Mouse (Mus musculus): ENCODE measurements around the gene Prl3d2. TPM values are rescaled to one million over a fixed set of nuclear protein-coding genes. Genes with fewer than 3 reads are reported as not detected.
"Not testable (repeated sequence)": the region's sequence is repeated elsewhere in the genome, so short reads cannot be mapped to it uniquely, and the experiment has no call there.

Gene Prl3d2
- polyA plus RNA-seq (2015; fragmentation: Nextera tagmentation; extraction: Ambion mirVana): not detected in 2 replicates

DNA sequence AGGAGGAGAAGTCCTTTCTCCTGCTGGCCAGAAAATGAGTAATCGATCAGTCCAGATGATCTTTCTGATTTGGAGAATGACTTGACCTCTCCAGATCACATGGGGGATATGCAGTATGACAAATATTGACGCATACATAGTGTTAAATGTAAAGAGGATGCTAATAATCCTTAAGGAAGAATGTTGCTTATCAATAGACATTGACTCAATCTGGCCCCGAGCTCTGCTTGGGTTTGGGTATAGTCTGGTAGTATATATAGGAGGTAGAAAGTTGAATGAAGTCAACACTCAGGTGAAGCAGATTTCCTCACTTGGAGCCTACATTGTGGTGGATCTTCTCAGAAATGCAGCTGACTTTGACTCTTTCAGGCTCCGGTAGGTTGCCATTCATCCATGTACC is at the start of gene Prl3d2:
Prl3d2 (plus strand) TSS at position 301 of the 400 bp plus-strand sequence.
- not testable (repeated sequence) for H3K4me2 ChIP-seq

DNA sequence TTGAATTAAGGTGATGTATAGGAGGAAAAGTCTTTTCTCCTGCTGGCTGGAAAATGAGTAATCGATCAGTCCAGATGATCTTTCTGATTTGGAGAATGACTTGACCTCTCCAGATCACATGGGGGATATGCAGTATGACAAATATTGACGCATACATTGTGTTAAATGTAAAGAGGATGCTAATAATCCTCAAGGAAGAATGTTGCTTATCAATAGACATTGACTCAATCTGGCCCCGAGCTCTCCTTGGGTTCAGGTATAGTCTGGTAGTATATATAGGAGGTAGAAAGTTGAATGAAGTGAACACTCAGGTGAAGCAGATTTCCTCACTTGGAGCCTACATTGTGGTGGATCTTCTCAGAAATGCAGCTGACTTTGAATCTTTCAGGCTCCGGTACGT is 27.6 kb upstream of the Prl3d2 start, which contains the start of gene Prl3d1:
Prl3d1 (plus strand) TSS at position 301 of the 400 bp plus-strand sequence.
- not testable (repeated sequence) for ATAC-seq (ENCODE audit: low FRiP score, low read depth); H3K9me3 ChIP-seq; H3K4me2 ChIP-seq; H3K27me3 ChIP-seq; H3K9ac ChIP-seq; H3K27ac ChIP-seq (replicated peaks); H3K4me3 ChIP-seq; H3K36me3 ChIP-seq; H3K4me1 ChIP-seq (replicated peaks)
- 94% methylated on average over 5 of the region's 5 CpGs for WGBS

More for the DNA sequence above, at the start of gene Prl3d2:
- 92% methylated on average over 4 of the region's 4 CpGs for WGBS
- H3K36me3 ChIP-seq; H3K9me3 ChIP-seq; H3K27ac ChIP-seq (replicated peaks); H3K9ac ChIP-seq; H3K4me1 ChIP-seq (replicated peaks); H3K27me3 ChIP-seq; ATAC-seq (ENCODE audit: low FRiP score, low read depth); H3K4me3 ChIP-seq: not testable (repeated sequence)

DNA sequence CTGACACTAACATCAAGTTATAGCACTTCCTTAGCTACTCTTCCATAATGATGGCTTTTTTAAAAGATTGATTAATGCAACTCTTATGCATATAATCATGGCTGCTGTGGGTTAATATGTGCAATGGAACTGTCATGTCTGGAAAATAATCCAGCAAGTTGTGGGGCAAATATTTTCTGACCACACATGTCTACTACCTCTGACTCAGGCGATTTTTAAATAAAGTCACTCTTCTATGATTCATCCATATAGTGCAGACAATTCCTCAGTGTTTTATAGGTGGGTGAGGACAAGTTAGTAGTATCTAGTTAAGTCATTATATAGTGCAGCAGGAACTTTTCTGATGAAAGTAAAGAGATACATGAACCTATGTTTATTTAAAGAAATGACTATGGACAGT is 26.8 kb downstream of the Prl3d2 start:
- WGBS: 73% methylated on average over 1 of the region's 1 CpGs
- Histone ChIP-seq H3K9ac (no peak overlapping the region), H3K27ac (replicated peaks) (no peak overlapping the region), H3K4me1 (replicated peaks) (no peaks in the 10 kb centered on the region), H3K27me3 (no peaks in the 10 kb centered on the region), H3K4me2 (no peak overlapping the region), H3K4me3 (no peak overlapping the region), H3K9me3 (no peaks in the 10 kb centered on the region), H3K36me3 (no peaks in the 10 kb centered on the region)
- ATAC-seq (ENCODE audit: low FRiP score, low read depth): no peak

GRCm38 (mm10) chr13:27156490-27156889 is 35.0 kb downstream of the Prl3d2 start, which contains the start of gene Prl3d3:
Gene Prl3d3 (plus strand): TSS chr13:27156790.
- not testable (repeated sequence) for H3K27me3 ChIP-seq; H3K36me3 ChIP-seq; H3K9ac ChIP-seq; H3K27ac ChIP-seq (replicated peaks); H3K4me1 ChIP-seq (replicated peaks); H3K4me2 ChIP-seq; ATAC-seq (ENCODE audit: low FRiP score, low read depth); H3K4me3 ChIP-seq; H3K9me3 ChIP-seq
- WGBS: 74% methylated on average over 3 of the region's 3 CpGs

Other genes with a start within 250 kb of the Prl3d2 start
- 0.18 TPM in 1 of 2 replicates, not detected in the other for gene Prl, start 64.1 kb upstream of the Prl3d2 start, polyA plus RNA-seq (2015; fragmentation: Nextera tagmentation; extraction: Ambion mirVana)
- not detected in 2 replicates for gene Prl3d1, start 27.5 kb upstream of the Prl3d2 start, polyA plus RNA-seq (2015; fragmentation: Nextera tagmentation; extraction: Ambion mirVana)
- gene Prl3d3, start 35.1 kb downstream of the Prl3d2 start, polyA plus RNA-seq (2015; fragmentation: Nextera tagmentation; extraction: Ambion mirVana): not detected in 2 replicates
- gene Prl3c1, start 75.0 kb downstream of the Prl3d2 start, polyA plus RNA-seq (2015; fragmentation: Nextera tagmentation; extraction: Ambion mirVana): not detected in 2 replicates
- not detected in 2 replicates for gene Prl3b1, start 120.1 kb downstream of the Prl3d2 start, polyA plus RNA-seq (2015; fragmentation: Nextera tagmentation; extraction: Ambion mirVana)
- gene Prl3a1, start 137.7 kb downstream of the Prl3d2 start, polyA plus RNA-seq (2015; fragmentation: Nextera tagmentation; extraction: Ambion mirVana): not detected in 2 replicates
- not detected in 2 replicates for gene Prl6a1, start 190.9 kb downstream of the Prl3d2 start, polyA plus RNA-seq (2015; fragmentation: Nextera tagmentation; extraction: Ambion mirVana)
- not detected in 2 replicates for gene Prl8a2, start 224.0 kb downstream of the Prl3d2 start, polyA plus RNA-seq (2015; fragmentation: Nextera tagmentation; extraction: Ambion mirVana)